ENCODE assay signal across 8 mouse cellular contexts in the genomic region with DNA sequence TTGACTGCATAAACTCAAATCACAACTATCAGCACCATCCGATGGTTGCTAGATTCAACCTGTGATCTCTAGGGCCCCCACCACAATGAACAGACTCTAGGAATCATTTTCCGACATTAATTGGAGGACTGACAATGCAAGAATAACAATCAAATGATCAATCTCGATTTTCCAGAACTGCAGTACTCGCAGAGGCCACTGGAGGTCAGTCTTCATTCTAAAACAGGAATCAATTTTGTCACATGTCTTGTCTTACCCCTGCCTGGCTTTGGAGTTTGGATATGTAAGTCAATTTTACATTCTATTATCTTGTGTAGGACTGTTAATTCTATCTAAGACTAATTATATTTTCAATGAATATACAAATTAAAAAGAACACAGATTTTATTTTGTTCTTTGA.
A peak's percentile ranks its signal among the peaks of the same experiment; 100 is the strongest.
DNase-seq lines count a peak whose midpoint lies in the region; ATAC-seq and TF ChIP-seq lines count a peak whose summit lies in the region.

No protein-coding gene starts in this region.

- peak; percentile 74 for TF ChIP-seq CTCF in lung, postnatal 0 days (IDR thresholded peaks at IDR 0.05)

- H3K4me1 ChIP-seq in hindbrain, embryonic 11.5 days (replicated peaks; ENCODE audit: control insufficient read depth, insufficient read depth, low read length): no peaks in the 10 kb centered on the region
- H3K4me1 ChIP-seq in hindbrain, embryonic 12.5 days: no peaks in the 10 kb centered on the region
- H3K4me1 ChIP-seq in lung, postnatal 0 days (ENCODE audit: insufficient read depth, low read depth, low read length): no peaks in the 10 kb centered on the region
- no peaks in the 10 kb centered on the region for H3K4me1 ChIP-seq in heart, embryonic 10.5 days

- H3K27me3 ChIP-seq in hindbrain, embryonic 11.5 days (ENCODE audit: control insufficient read depth, insufficient read depth, low read length): no peaks in the 10 kb centered on the region
- no peaks in the 10 kb centered on the region for H3K27me3 ChIP-seq in hindbrain, embryonic 12.5 days
- H3K27me3 ChIP-seq in lung, postnatal 0 days (replicated peaks; ENCODE audit: insufficient read depth, low read length): no peaks in the 10 kb centered on the region
- H3K27me3 ChIP-seq in heart, embryonic 10.5 days (ENCODE audit: insufficient read depth, poor library complexity, severe bottlenecking): no peaks in the 10 kb centered on the region

- no peak overlapping the region for H3K4me2 ChIP-seq in hindbrain, embryonic 11.5 days (replicated peaks; ENCODE audit: low read depth, low read length)
- H3K4me2 ChIP-seq in hindbrain, embryonic 12.5 days (replicated peaks): no peak overlapping the region
- H3K4me2 ChIP-seq in lung, postnatal 0 days (replicated peaks; ENCODE audit: low read depth, low read length): no peak overlapping the region

- no peak overlapping the region for H3K27ac ChIP-seq in hindbrain, embryonic 11.5 days (ENCODE audit: low read depth, low read length)
- H3K27ac ChIP-seq in hindbrain, embryonic 12.5 days: no peak overlapping the region
- no peak overlapping the region for H3K27ac ChIP-seq in lung, postnatal 0 days (ENCODE audit: low read length)
- H3K27ac ChIP-seq in heart, embryonic 10.5 days: no peak overlapping the region

- no peak for ATAC-seq in hindbrain, embryonic 11.5 days (ENCODE audit: low FRiP score)
- no peak for ATAC-seq in hindbrain, embryonic 12.5 days (ENCODE audit: low FRiP score)
- no peak for ATAC-seq in lung, postnatal 0 days
- no peak for ATAC-seq in megakaryocyte-erythroid progenitor cell, adult 5-6 weeks (replicated peaks; ENCODE audit: low FRiP score, low TSS enrichment, poor library complexity, severe bottlenecking)

- no peaks in the 10 kb centered on the region for H3K36me3 ChIP-seq in hindbrain, embryonic 11.5 days (ENCODE audit: control insufficient read depth, insufficient read depth, low read length)
- H3K36me3 ChIP-seq in hindbrain, embryonic 12.5 days: no peaks in the 10 kb centered on the region
- no peaks in the 10 kb centered on the region for H3K36me3 ChIP-seq in lung, postnatal 0 days (ENCODE audit: insufficient read depth, low read length)
- no peaks in the 10 kb centered on the region for H3K36me3 ChIP-seq in heart, embryonic 10.5 days

- H3K9me3 ChIP-seq in hindbrain, embryonic 11.5 days (ENCODE audit: control insufficient read depth, low read length): no peaks in the 10 kb centered on the region
- H3K9me3 ChIP-seq in hindbrain, embryonic 12.5 days (replicated peaks): no peaks in the 10 kb centered on the region
- H3K9me3 ChIP-seq in lung, postnatal 0 days (ENCODE audit: low read length): no peaks in the 10 kb centered on the region
- no peaks in the 10 kb centered on the region for H3K9me3 ChIP-seq in heart, embryonic 10.5 days

- no peak for TF ChIP-seq EP300 in lung, postnatal 0 days (IDR thresholded peaks at IDR 0.05)

- DNase-seq in hindbrain, embryonic 11.5 days (ENCODE audit: low spot score): peak; percentile 68
- DNase-seq in urinary bladder, postnatal 10 days (ENCODE audit: low spot score): peak; percentile 15
- DNase-seq in urinary bladder, adult 2 months (ENCODE audit: low spot score): no peak
- DNase-seq in embryo, embryonic 11 days: peak; percentile 55
- DNase-seq in lung, postnatal 0 days (ENCODE audit: low spot score): no peak
- DNase-seq in heart, embryonic 10.5 days (ENCODE audit: low spot score): no peak

- H3K4me3 ChIP-seq in hindbrain, embryonic 11.5 days (ENCODE audit: low read depth, low read length): no peak overlapping the region
- H3K4me3 ChIP-seq in hindbrain, embryonic 12.5 days: no peak overlapping the region
- H3K4me3 ChIP-seq in lung, postnatal 0 days (ENCODE audit: low read depth, low read length): no peak overlapping the region
- H3K4me3 ChIP-seq in heart, embryonic 10.5 days: no peak overlapping the region

- 14% methylated on average over 4 of the region's 4 CpGs for WGBS in hindbrain, embryonic 11.5 days
- WGBS in hindbrain, embryonic 12.5 days: 18% methylated on average over 4 of the region's 4 CpGs
- WGBS in lung, postnatal 0 days: 7% methylated on average over 4 of the region's 4 CpGs
- 10% methylated on average over 4 of the region's 4 CpGs for WGBS in heart, embryonic 10.5 days

- no peak overlapping the region for H3K9ac ChIP-seq in hindbrain, embryonic 11.5 days (ENCODE audit: low read depth, low read length)
- no peak overlapping the region for H3K9ac ChIP-seq in hindbrain, embryonic 12.5 days
- H3K9ac ChIP-seq in lung, postnatal 0 days (replicated peaks; ENCODE audit: low read depth): no peak overlapping the region

Comparison
In these comparisons a context has a peak if more than half of its experiments do, and no peak if none do; other contexts are left out.
1. DNase-seq: peak in hindbrain, embryonic 11.5 days (single experiment), urinary bladder, postnatal 10 days (single experiment) and embryo, embryonic 11 days (single experiment); none in urinary bladder, adult 2 months (single experiment), lung, postnatal 0 days (single experiment) and heart, embryonic 10.5 days (single experiment).